Mouse (Mus musculus): Measurements from ENCODE around the gene Focad. TPM values are rescaled to one million over a fixed set of nuclear protein-coding genes. Genes with fewer than 3 reads are reported as not detected.

Gene Focad
- polyA plus RNA-seq (2015; fragmentation: Nextera tagmentation; extraction: Ambion mirVana): 8.6 and 9.3 TPM in 2 replicates

GRCm38 (mm10) chr4:88094062-88094767 lies at the start of gene Focad:
Gene Focad (plus strand): TSS chr4:88094629.
- ATAC-seq (ENCODE audit: extremely low read depth, insufficient number of reproducible peaks, low FRiP score, low TSS enrichment): peak; percentile 99
- peaks cover 9% of the 10 kb centered on the region for H3K4me1 ChIP-seq
- H3K27ac ChIP-seq (replicated peaks): peak within 1 kb of the TSS; percentile 81
- H3K9me3 ChIP-seq: no peaks in the 10 kb centered on the region
- WGBS: 1% methylated on average over 34 of the region's 34 CpGs
- peak within 1 kb of the TSS; percentile 83 for H3K9ac ChIP-seq
- no peaks in the 10 kb centered on the region for H3K27me3 ChIP-seq (replicated peaks)
- H3K36me3 ChIP-seq: no peaks in the 10 kb centered on the region
- peak within 1 kb of the TSS; percentile 92 for H3K4me3 ChIP-seq
- H3K4me2 ChIP-seq: peak within 1 kb of the TSS; percentile 96

DNA sequence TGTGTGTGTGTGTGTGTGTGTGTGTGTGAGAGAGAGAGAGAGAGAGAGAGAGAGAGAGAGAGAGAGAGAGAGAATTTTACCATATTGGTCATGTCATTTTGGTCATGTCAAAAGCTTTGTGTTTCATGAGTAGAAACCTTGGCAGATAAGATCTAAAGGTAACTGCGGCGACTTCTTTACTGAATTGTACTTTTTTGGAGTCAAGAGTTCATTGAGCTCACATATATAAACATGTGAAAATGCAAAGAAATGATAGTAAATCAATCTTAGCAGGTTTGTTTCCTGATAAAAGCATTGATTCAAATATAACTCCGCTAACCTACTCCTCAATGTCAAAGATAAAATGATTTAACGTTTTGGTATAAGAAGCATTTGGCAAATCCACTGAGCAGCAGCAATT lies 49.3 kb upstream of the Focad start:
- no peaks in the 10 kb centered on the region for H3K9me3 ChIP-seq
- no peak overlapping the region for H3K27ac ChIP-seq (replicated peaks)
- H3K4me3 ChIP-seq: no peak overlapping the region
- WGBS: 83% methylated on average over 4 of the region's 4 CpGs
- H3K4me1 ChIP-seq: no peaks in the 10 kb centered on the region
- no peak overlapping the region for H3K9ac ChIP-seq
- no peak for ATAC-seq (ENCODE audit: extremely low read depth, insufficient number of reproducible peaks, low FRiP score, low TSS enrichment)
- H3K27me3 ChIP-seq (replicated peaks): no peaks in the 10 kb centered on the region
- no peak overlapping the region for H3K4me2 ChIP-seq
- H3K36me3 ChIP-seq: no peaks in the 10 kb centered on the region

- WGBS: 61% methylated on average over 8 of the region's 8 CpGs
Observed at GRCm38 (mm10) chr4:88046280-88046679, 48.1 kb upstream of the Focad start.

DNA sequence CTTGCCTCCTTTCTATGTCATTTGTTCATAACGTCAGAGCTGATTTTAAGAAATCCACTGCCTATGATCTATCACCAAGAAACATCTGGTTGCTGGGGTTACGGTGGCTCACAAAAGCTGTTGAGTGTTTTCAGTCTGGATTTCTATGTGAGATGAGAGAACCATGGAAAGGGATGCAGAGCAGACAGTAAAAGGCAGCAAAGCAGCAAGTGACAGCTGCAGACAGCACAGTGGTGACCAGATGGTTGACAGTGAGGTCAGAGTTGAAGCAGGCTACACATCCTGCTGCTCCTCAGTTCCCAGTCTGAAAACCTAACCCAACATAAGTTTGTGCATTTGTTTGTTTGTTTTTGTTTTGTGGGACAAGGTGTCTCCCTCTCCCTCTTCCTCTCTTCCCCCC lies 19.0 kb upstream of the Focad start:
- no peak overlapping the region for H3K4me3 ChIP-seq
- WGBS: 68% methylated on average over 2 of the region's 2 CpGs
- no peaks in the 10 kb centered on the region for H3K27me3 ChIP-seq (replicated peaks)
- ATAC-seq (ENCODE audit: extremely low read depth, insufficient number of reproducible peaks, low FRiP score, low TSS enrichment): no peak
- H3K36me3 ChIP-seq: no peaks in the 10 kb centered on the region
- H3K9ac ChIP-seq: no peak overlapping the region
- no peak overlapping the region for H3K27ac ChIP-seq (replicated peaks)
- H3K9me3 ChIP-seq: no peaks in the 10 kb centered on the region
- H3K4me1 ChIP-seq: no peaks in the 10 kb centered on the region
- H3K4me2 ChIP-seq: no peak overlapping the region

More at GRCm38 (mm10) chr4:88046280-88046679, 48.1 kb upstream of the Focad start:
- no peak for ATAC-seq (ENCODE audit: extremely low read depth, insufficient number of reproducible peaks, low FRiP score, low TSS enrichment)
- H3K4me2 ChIP-seq: no peak overlapping the region
- no peak overlapping the region for H3K27ac ChIP-seq (replicated peaks)
- H3K4me1 ChIP-seq: no peaks in the 10 kb centered on the region
- no peak overlapping the region for H3K4me3 ChIP-seq
- H3K9me3 ChIP-seq: no peaks in the 10 kb centered on the region
- no peaks in the 10 kb centered on the region for H3K36me3 ChIP-seq
- H3K27me3 ChIP-seq (replicated peaks): no peaks in the 10 kb centered on the region
- H3K9ac ChIP-seq: no peak overlapping the region

DNA sequence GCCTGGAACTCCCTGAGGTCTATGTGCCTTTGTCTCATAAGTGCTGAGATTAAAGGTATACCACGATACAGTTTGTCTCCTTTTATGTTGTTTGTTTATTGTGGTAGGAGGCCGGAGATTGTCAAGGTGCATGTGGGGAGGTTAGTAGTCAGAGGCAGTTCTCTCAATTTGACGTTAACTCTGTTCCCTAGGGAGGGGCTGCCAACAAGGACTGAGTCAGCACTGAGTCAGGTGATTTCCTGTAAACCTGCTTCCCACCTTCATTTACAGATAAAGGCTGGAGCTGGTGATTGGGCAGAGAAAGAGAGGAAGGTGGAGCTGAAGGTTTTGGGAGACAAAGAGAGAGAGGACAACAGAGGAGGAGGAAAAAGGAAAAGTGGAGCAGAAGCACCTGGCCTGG lies 15.4 kb upstream of the Focad start:
- no peaks in the 10 kb centered on the region for H3K36me3 ChIP-seq
- 63% methylated on average over 3 of the region's 3 CpGs for WGBS
- H3K9me3 ChIP-seq: no peaks in the 10 kb centered on the region
- H3K27ac ChIP-seq (replicated peaks): no peak overlapping the region
- no peaks in the 10 kb centered on the region for H3K4me1 ChIP-seq
- no peak for ATAC-seq (ENCODE audit: extremely low read depth, insufficient number of reproducible peaks, low FRiP score, low TSS enrichment)
- H3K9ac ChIP-seq: no peak overlapping the region
- no peak overlapping the region for H3K4me2 ChIP-seq
- H3K27me3 ChIP-seq (replicated peaks): no peaks in the 10 kb centered on the region
- H3K4me3 ChIP-seq: no peak overlapping the region

DNA sequence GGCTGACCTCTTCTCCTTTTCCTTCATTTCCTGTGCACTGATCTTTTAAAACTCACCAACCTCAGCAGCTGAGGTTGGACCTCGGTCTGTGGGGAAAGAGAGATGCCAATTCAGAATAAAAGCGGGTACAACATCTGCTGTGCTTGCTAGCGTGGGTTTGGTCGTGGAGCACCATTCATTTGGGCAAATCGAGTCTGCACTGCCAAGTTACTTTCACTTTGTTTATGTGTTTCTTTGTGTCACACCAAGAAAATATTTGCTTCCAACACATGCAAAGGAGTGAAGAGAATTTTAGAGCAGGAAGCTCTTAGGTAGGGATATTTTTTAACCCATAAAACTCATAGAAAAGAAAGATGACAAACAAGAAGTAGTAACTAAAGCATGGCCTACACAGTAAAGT lies 13.0 kb upstream of the Focad start:
- WGBS: 76% methylated on average over 5 of the region's 5 CpGs
- Histone ChIP-seq H3K4me3 (no peak overlapping the region), H3K36me3 (no peaks in the 10 kb centered on the region), H3K9ac (no peak overlapping the region), H3K27ac (replicated peaks) (no peak overlapping the region), H3K4me2 (no peak overlapping the region), H3K4me1 (no peaks in the 10 kb centered on the region), H3K9me3 (no peaks in the 10 kb centered on the region), H3K27me3 (replicated peaks) (no peaks in the 10 kb centered on the region)
- no peak for ATAC-seq (ENCODE audit: extremely low read depth, insufficient number of reproducible peaks, low FRiP score, low TSS enrichment)

DNA sequence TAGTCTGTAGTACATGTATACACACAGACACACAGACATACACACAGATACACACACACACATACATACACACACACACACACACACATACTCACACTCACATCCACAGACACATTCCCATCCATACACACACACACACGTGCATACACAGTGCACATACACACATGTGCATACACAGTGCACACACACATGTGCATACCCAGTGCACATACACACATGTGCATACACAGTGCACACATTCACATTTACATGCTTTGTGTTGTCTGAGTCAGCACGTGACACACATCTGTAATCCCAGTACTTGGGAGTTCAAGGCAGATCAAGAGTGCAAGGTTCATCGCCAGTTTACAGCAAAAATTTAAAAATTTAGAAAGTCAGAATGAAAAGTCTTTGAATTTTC lies 12.5 kb upstream of the Focad start:
- Histone ChIP-seq H3K36me3 (no peaks in the 10 kb centered on the region), H3K27me3 (replicated peaks) (no peaks in the 10 kb centered on the region), H3K9me3 (no peaks in the 10 kb centered on the region), H3K4me1 (no peaks in the 10 kb centered on the region), H3K4me2 (no peak overlapping the region), H3K27ac (replicated peaks) (no peak overlapping the region), H3K4me3 (no peak overlapping the region), H3K9ac (no peak overlapping the region)
- 86% methylated on average over 3 of the region's 3 CpGs for WGBS
- no peak for ATAC-seq (ENCODE audit: extremely low read depth, insufficient number of reproducible peaks, low FRiP score, low TSS enrichment)

DNA sequence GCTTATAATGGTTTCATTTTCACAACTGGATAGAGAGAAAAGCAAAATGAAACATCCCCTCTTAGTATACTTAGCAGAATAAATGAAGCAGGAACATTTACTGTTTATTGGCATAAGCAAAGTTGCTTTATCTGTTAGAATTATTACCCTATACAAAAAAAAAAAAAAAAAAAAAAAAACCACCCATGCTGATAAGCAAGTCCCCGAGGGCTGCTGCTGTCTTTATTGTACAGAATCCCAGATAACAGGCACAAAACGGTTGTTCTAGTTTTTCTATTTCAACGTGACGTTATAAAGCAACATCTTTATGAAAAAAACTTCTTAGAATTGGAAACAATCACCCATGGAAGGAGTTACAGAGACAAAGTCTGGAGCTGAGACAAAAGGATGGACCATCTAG lies 12.0 kb upstream of the Focad start:
- WGBS: 62% methylated on average over 4 of the region's 4 CpGs
- no peak for ATAC-seq (ENCODE audit: extremely low read depth, insufficient number of reproducible peaks, low FRiP score, low TSS enrichment)
- Histone ChIP-seq H3K4me2 (no peak overlapping the region), H3K4me1 (no peaks in the 10 kb centered on the region), H3K4me3 (no peak overlapping the region), H3K9me3 (no peaks in the 10 kb centered on the region), H3K27me3 (replicated peaks) (no peaks in the 10 kb centered on the region), H3K36me3 (no peaks in the 10 kb centered on the region), H3K27ac (replicated peaks) (no peak overlapping the region), H3K9ac (no peak overlapping the region)

GRCm38 (mm10) chr4:88083781-88084180 lies 10.6 kb upstream of the Focad start:
- Histone ChIP-seq H3K4me3 (no peak overlapping the region), H3K9ac (no peak overlapping the region), H3K4me1 (no peaks in the 10 kb centered on the region), H3K9me3 (no peaks in the 10 kb centered on the region), H3K36me3 (no peaks in the 10 kb centered on the region), H3K27me3 (replicated peaks) (no peaks in the 10 kb centered on the region), H3K4me2 (no peak overlapping the region), H3K27ac (replicated peaks) (no peak overlapping the region)
- ATAC-seq (ENCODE audit: extremely low read depth, insufficient number of reproducible peaks, low FRiP score, low TSS enrichment): no peak
- 55% methylated on average over 3 of the region's 3 CpGs for WGBS

DNA sequence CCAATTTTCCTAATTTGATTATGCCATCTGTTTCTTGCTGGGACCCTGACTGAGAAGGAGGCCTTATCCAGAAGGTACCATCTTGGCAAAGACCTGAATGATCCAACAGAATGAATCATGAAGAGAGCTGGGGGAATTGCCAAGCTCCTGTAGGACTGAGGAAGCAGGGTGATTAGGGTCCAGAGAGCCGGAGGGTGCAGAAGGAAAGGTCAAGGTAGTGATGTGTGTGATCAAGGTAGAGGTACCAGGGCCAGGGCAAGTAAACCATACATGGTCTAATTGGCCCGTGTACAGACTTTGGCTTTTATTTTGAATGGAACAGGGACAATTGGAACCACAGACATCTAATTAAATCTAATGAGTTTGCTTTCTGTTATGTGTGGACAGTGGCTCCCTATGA lies 4.1 kb upstream of the Focad start:
- no peak overlapping the region for H3K4me2 ChIP-seq
- WGBS: 69% methylated on average over 2 of the region's 2 CpGs

DNA sequence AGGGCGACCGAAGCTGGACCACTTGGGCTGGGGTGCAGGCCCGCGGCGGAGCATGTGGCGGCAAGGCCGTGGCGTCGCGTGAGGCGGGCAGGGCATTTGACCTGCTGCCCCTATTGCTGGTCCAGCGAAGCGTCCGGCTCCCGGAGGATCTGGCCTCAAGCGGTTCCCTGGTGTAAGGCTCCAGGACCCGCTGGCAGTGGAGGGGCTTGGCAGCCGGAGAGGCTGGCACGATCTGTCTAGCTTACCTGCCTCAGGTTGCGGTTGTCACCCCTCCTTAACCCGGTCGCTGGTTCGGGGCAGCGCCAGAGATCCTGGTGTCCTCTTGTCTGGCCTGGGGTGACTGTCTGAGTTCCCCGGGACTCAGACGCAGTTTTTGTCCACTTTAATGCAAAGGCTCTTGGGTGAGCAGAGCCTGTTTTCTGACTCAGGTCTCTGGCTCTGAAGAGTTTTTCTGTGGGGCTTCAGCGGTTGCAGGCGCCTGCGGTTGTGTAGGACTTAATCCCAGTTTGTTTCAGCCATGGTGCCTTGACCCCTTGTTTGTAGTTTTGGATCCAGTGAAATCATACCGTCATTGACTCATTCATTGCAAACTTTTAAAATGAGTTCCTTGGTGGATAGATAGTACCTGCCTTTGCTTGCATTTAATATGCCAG lies 465 bp downstream of the Focad start:
- Histone ChIP-seq H3K9me3 (no peaks in the 10 kb centered on the region), H3K27me3 (replicated peaks) (no peaks in the 10 kb centered on the region), H3K9ac (peak overlapping the region; percentile 83), H3K27ac (replicated peaks) (peak overlapping the region; percentile 70), H3K36me3 (no peaks in the 10 kb centered on the region), H3K4me3 (peak overlapping the region; percentile 92), H3K4me2 (peak overlapping the region; percentile 96), H3K4me1 (peaks cover 9% of the 10 kb centered on the region)
- ATAC-seq (ENCODE audit: extremely low read depth, insufficient number of reproducible peaks, low FRiP score, low TSS enrichment): peak; percentile 52
- under 1% methylated on average over 30 of the region's 30 CpGs for WGBS

More for the DNA sequence above, 4.1 kb upstream of the Focad start:
- no peak overlapping the region for H3K9ac ChIP-seq
- peaks cover 9% of the 10 kb centered on the region for H3K4me1 ChIP-seq
- no peaks in the 10 kb centered on the region for H3K36me3 ChIP-seq
- no peak for ATAC-seq (ENCODE audit: extremely low read depth, insufficient number of reproducible peaks, low FRiP score, low TSS enrichment)
- H3K9me3 ChIP-seq: no peaks in the 10 kb centered on the region
- no peak overlapping the region for H3K4me3 ChIP-seq
- H3K27me3 ChIP-seq (replicated peaks): no peaks in the 10 kb centered on the region
- H3K27ac ChIP-seq (replicated peaks): no peak overlapping the region

DNA sequence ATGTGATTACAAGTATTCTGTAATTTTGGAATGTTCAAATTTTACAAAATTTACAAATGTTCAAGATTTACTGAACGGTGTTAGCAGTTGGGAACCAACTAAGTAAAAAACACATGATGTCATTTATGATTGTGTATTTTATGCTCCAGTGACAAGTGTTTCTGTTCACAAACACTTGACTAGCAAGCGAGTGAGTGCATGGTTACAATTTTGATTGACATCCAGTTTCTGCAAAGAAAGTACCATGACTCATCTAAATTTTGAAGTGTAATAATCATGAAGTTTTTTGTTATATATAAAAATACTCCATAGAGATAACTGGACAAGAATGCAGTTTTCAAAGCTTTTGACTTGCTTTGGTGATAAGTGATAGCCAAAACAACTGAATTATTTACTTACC lies 1.3 kb downstream of the Focad start:
- H3K27ac ChIP-seq (replicated peaks): no peak overlapping the region
- H3K4me3 ChIP-seq: no peak overlapping the region
- H3K36me3 ChIP-seq: no peaks in the 10 kb centered on the region
- no peak for ATAC-seq (ENCODE audit: extremely low read depth, insufficient number of reproducible peaks, low FRiP score, low TSS enrichment)
- 80% methylated on average over 2 of the region's 2 CpGs for WGBS
- no peak overlapping the region for H3K4me2 ChIP-seq
- H3K4me1 ChIP-seq: peaks cover 9% of the 10 kb centered on the region
- no peaks in the 10 kb centered on the region for H3K27me3 ChIP-seq (replicated peaks)
- no peaks in the 10 kb centered on the region for H3K9me3 ChIP-seq
- no peak overlapping the region for H3K9ac ChIP-seq
